Mouse (Mus musculus): ENCODE measurements around the gene Mbd5.

Mbd5 gene

DNA sequence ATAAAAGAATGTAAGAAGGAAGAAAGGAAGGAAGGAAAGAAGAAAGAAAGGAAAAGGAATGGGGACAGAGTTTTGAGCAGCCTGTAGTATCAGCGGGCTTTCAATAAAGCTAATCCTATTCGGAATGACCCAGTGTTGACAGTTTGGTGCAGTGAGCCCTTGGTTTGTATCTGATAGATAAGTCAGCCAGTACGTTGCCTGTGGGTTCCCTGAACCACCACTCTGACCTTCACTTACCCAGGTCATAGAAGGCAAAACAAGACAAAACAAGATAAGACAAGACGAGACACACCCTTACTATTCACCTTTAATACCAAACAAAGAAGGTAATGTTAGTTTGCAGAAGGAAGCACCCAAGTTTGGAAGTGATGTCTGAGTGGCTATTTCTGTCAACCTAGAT is 401.5 kb downstream of the Mbd5 start:
- no peak for DNase-seq

DNA sequence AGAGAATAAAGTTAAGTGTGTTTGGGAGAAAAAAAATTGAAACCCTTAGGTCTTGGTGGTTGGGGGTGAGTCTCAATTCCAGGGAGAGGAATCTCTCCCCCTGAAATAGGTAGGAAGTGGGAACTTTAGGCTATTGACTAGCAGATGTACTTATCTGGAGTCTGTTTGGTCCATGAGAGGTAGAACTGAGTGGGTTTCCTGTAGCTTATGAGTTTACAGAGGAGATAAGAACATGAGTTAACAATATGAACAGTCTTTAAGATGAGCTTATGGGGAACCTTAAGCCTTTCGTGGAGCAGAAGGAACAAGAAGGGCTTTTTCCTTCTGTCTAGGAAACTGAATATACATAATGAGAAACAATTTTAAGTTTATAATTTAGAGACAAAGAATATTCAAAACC is 404.8 kb downstream of the Mbd5 start:
- DNase-seq = no peak

- no peak for DNase-seq
Observed at GRCm38 (mm10) chr2:49355867-49356266, 406.6 kb downstream of the Mbd5 start.

- no peak for DNase-seq
Observed at GRCm38 (mm10) chr2:49358128-49358814, 409.0 kb downstream of the Mbd5 start.

GRCm38 (mm10) chr2:49358839-49359520 is 409.7 kb downstream of the Mbd5 start:
- DNase-seq = peak in 1 of 2 experiments; percentile 12

GRCm38 (mm10) chr2:49359706-49360105 is 410.4 kb downstream of the Mbd5 start:
- DNase-seq = no peak

GRCm38 (mm10) chr2:49364546-49364945 is 415.2 kb downstream of the Mbd5 start:
- no peak for DNase-seq

DNA sequence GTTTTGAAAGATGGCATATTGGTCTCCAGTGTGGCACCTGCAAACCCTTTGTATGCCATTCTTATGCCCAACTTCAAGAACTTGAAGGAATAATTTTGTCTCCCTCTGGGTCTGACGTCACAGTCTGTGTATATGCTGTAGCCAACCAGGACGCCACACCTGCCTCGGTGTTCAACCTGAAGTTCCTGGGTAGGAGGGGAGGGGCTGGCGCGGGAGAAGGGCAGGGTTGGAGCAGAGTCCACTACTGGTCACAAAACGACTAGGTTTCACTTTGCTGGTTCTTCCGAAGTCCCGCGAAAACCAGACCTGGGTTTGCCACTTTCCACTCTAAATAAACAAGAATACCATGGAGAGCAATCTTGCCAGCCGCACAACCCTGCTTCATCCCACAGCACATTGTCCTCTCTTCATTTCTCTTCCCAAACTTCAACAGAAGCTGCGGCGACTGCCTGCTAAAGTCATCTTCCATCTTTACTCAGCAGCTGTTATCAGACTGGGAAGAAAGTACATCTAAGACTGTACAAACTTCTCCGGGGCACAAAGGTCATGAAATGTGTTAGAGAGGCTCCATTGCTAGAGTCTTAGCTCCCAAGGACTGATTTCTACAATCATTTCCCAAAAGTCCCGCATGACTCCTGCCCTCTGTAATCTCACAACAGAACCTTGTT is 417.7 kb downstream of the Mbd5 start:
- DNase-seq = no peak

DNA sequence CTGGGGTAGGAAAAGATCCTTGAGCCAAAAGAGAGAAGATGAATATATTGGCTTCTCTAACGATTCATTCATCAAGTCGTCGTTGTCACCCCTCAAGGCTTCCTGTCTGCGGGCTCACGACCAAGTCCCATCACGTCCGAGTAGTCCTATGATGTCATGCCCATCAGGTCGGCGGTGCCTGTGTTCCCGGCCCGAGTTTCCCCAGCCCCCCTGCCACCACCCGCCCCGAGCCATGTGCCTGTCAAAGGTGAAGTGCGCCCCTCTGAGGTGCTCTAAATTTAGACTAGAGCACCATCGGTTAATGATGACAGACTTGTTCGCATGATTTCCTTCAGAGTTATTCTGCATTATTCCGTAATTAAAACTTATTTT is 418.2 kb downstream of the Mbd5 start:
- DNase-seq = no peak

DNA sequence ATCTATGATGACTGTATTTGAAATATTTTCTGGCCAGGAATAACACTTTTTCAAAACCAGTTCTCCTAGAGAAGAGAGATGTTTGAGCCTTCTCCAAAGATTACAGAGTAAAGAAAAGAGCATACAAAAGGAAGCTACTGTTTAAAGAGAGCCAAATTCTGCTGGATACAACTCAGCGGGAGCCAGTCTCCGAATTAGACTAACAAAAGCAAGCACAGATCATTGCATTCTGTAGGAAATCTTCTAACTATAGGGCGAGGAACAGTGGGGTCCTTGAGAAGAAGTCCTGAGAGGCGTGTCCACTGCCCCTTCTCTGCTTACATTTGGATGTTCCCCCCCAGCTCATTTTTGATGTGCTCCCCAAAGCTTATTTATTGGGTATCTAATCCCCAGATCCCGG is 422.3 kb downstream of the Mbd5 start:
- DNase-seq = no peak

GRCm38 (mm10) chr2:49372586-49372985 is 423.3 kb downstream of the Mbd5 start:
- no peak for DNase-seq

All from cerebellum, postnatal 36 days (tissue).